Mouse (Mus musculus): ENCODE measurements around the gene Mylpf. TPM values are rescaled to one million over a fixed set of nuclear protein-coding genes. Genes with fewer than 3 reads are reported as not detected.

Mylpf gene
- total and polyA plus RNA-seq, 2 experiments = 0.71 to 8.6 TPM

DNA sequence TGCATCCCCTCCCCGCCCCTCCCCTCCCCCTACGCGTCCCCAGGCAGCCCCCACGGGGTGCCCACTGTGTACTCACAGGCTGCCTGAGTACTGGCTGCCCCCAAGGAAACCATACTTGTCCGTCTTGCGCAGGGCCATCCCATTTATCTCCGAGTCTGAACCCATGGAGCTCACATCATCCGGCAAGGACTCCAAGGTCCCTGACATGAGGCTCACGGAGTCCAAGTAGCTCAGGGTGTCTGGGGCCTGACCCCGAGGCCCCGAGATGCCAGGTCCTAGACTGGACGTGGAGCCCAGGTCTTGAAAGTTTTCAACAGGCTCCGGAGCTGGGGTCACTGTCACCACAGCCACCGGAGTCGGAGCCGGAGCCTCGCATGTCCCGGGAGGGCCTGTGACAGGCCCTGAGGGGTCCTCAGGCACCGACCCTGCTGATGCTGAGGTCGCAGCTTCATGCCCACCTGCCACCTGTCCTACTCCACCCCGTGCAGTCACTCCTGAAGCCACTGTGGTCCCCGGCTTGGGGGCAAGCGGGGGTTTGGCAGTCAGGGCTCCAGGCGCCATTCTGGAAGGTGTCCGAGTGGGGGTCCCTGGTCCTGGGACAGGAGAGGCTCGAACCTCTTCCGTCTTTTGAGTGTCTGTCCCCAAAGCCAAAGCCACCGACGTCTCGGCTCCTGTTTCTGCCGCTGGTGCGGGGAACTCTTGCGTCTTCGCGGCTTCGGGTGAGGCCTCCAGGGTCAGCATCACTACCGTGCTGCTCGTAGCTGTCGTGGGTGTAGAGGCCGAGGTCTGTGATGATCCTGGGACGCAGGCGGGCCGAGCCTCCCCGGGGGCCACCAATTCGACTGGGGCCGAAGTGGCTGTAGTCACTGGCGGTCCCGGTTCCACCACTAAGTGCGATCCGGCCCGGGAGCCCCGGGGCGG, 1.1 kb upstream of the Mylpf start:
- 1% methylated on average over 53 of the region's 53 CpGs for WGBS
- peak overlapping the region; percentile 78 for H3K9ac ChIP-seq (ENCODE audit: low read depth, low read length)
- peaks cover 2% of the 10 kb centered on the region; the same call in 1 of the 2 replicates for H3K36me3 ChIP-seq (ENCODE audit: control insufficient read depth, insufficient read depth, low read length)
- peak overlapping the region; percentile 3; the same call in 1 of the 2 replicates for H3K27ac ChIP-seq (replicated peaks; ENCODE audit: insufficient read depth, low read depth, low read length)
- DNase-seq (ENCODE audit: extremely low read depth, low read depth, low spot score) = no peak
- peaks cover 7% of the 10 kb centered on the region for H3K4me1 ChIP-seq (ENCODE audit: control insufficient read depth, insufficient read depth, low read length)
- peak overlapping the region; percentile 78 for H3K4me3 ChIP-seq (ENCODE audit: insufficient read depth, low read depth, low read length)
- no peaks in the 10 kb centered on the region for H3K27me3 ChIP-seq (ENCODE audit: control insufficient read depth, insufficient read depth, low read length)
- TF ChIP-seq POLR2A (IDR thresholded peaks at IDR 0.05; ENCODE audit: extremely low read depth, insufficient read depth, low read length) (no peak), CTCF (IDR thresholded peaks at IDR 0.05; ENCODE audit: low read depth, low read length) (no peak)
- peaks cover 11% of the 10 kb centered on the region for H3K79me2 ChIP-seq (ENCODE audit: control insufficient read depth, insufficient read depth, low read length)

DNA sequence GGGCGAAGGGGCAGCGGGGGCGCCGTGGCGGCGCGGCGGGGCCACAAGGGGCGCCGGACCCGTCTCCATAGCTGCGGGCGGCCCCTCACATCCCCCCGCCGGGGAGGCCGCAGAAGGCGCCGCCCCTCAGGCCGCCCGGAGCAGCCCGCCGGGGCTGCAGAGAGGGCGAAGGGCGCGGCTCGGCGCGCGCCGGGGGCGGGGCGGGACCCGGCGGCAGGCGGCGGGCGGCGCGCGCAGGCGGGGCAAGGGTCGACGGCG, 466 bp upstream of the Mylpf start, which contains the start of gene Tbc1d10b:
Gene Tbc1d10b (minus strand): TSS at position 174 of the 258 bp plus-strand sequence.
- Histone ChIP-seq H3K79me2 (ENCODE audit: control insufficient read depth, insufficient read depth, low read length) (peaks cover 11% of the 10 kb centered on the region), H3K36me3 (ENCODE audit: control insufficient read depth, insufficient read depth, low read length) (no peaks in the 10 kb centered on the region), H3K4me1 (ENCODE audit: control insufficient read depth, insufficient read depth, low read length) (peaks cover 7% of the 10 kb centered on the region), H3K9ac (ENCODE audit: low read depth, low read length) (peak within 1 kb of the TSS; percentile 78), H3K4me3 (ENCODE audit: insufficient read depth, low read depth, low read length) (peak within 1 kb of the TSS; percentile 78), H3K27ac (replicated peaks; ENCODE audit: insufficient read depth, low read depth, low read length) (peak within 1 kb of the TSS; percentile 54), H3K27me3 (ENCODE audit: control insufficient read depth, insufficient read depth, low read length) (no peaks in the 10 kb centered on the region)
- under 1% methylated on average over 43 of the region's 44 CpGs for WGBS
- TF ChIP-seq POLR2A (IDR thresholded peaks at IDR 0.05; ENCODE audit: extremely low read depth, insufficient read depth, low read length) = no peak
- no peak for TF ChIP-seq CTCF (IDR thresholded peaks at IDR 0.05; ENCODE audit: low read depth, low read length)
- no peak for DNase-seq (ENCODE audit: extremely low read depth, low read depth, low spot score)

DNA sequence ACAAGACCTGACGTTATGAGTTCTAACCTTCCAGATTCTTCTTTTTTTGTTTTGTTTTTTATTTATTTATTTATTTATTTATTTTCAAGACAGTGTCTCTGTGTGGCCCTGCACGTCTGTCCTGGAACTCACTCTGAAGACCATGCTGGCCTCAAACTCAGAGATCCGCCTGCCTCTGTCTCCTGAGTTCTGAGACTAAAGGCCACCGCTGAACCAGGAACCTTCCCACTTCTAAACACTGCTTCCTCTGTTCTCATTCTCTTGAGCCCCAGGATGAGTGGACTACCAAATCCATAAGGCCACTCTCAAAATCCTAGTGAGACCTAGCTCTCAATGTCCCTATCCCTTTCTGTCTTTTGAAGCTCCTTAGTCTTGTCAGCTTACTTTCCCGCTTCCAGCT, 1.2 kb downstream of the Mylpf start:
- Histone ChIP-seq H3K9ac (ENCODE audit: low read depth, low read length) (no peak overlapping the region), H3K4me3 (ENCODE audit: insufficient read depth, low read depth, low read length) (no peak overlapping the region), H3K27ac (replicated peaks; ENCODE audit: insufficient read depth, low read depth, low read length) (no peak overlapping the region), H3K79me2 (ENCODE audit: control insufficient read depth, insufficient read depth, low read length) (peaks cover 11% of the 10 kb centered on the region), H3K27me3 (ENCODE audit: control insufficient read depth, insufficient read depth, low read length) (no peaks in the 10 kb centered on the region), H3K4me1 (ENCODE audit: control insufficient read depth, insufficient read depth, low read length) (peaks cover 7% of the 10 kb centered on the region), H3K36me3 (ENCODE audit: control insufficient read depth, insufficient read depth, low read length) (no peaks in the 10 kb centered on the region)
- TF ChIP-seq CTCF (IDR thresholded peaks at IDR 0.05; ENCODE audit: low read depth, low read length) (no peak), POLR2A (IDR thresholded peaks at IDR 0.05; ENCODE audit: extremely low read depth, insufficient read depth, low read length) (no peak)
- WGBS = 85% methylated on average over 5 of the region's 5 CpGs
- no peak for DNase-seq (ENCODE audit: extremely low read depth, low read depth, low spot score)

DNA sequence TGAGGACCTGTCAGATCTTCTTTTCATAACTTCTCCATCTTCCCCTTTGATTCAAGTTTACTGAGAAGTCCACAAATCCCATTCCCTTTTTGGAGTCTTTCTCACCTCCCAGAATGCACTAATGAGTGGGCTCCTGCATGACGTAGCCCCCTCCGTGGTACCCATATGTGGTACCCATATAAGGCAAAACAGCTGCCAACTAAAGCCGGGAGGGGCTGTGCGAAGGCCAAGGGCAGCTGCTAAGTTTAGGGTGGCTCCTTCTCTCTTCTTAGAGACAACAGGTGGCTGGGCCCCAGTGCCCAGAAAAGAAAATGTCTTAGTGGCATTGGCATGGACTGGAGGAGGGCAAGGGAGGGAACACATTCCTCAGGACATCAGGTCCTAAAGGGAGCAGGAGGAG, 1.6 kb downstream of the Mylpf start:
- DNase-seq (ENCODE audit: extremely low read depth, low read depth, low spot score) = no peak
- H3K4me1 ChIP-seq (ENCODE audit: control insufficient read depth, insufficient read depth, low read length) = peaks cover 7% of the 10 kb centered on the region
- no peak for TF ChIP-seq CTCF (IDR thresholded peaks at IDR 0.05; ENCODE audit: low read depth, low read length)
- no peak for TF ChIP-seq POLR2A (IDR thresholded peaks at IDR 0.05; ENCODE audit: extremely low read depth, insufficient read depth, low read length)
- WGBS = 93% methylated on average over 4 of the region's 4 CpGs
- no peak overlapping the region for H3K9ac ChIP-seq (ENCODE audit: low read depth, low read length)
- peaks cover 11% of the 10 kb centered on the region for H3K79me2 ChIP-seq (ENCODE audit: control insufficient read depth, insufficient read depth, low read length)
- H3K27ac ChIP-seq (replicated peaks; ENCODE audit: insufficient read depth, low read depth, low read length) = no peak overlapping the region
- H3K27me3 ChIP-seq (ENCODE audit: control insufficient read depth, insufficient read depth, low read length) = no peaks in the 10 kb centered on the region
- H3K36me3 ChIP-seq (ENCODE audit: control insufficient read depth, insufficient read depth, low read length) = no peaks in the 10 kb centered on the region
- H3K4me3 ChIP-seq (ENCODE audit: insufficient read depth, low read depth, low read length) = no peak overlapping the region

DNA sequence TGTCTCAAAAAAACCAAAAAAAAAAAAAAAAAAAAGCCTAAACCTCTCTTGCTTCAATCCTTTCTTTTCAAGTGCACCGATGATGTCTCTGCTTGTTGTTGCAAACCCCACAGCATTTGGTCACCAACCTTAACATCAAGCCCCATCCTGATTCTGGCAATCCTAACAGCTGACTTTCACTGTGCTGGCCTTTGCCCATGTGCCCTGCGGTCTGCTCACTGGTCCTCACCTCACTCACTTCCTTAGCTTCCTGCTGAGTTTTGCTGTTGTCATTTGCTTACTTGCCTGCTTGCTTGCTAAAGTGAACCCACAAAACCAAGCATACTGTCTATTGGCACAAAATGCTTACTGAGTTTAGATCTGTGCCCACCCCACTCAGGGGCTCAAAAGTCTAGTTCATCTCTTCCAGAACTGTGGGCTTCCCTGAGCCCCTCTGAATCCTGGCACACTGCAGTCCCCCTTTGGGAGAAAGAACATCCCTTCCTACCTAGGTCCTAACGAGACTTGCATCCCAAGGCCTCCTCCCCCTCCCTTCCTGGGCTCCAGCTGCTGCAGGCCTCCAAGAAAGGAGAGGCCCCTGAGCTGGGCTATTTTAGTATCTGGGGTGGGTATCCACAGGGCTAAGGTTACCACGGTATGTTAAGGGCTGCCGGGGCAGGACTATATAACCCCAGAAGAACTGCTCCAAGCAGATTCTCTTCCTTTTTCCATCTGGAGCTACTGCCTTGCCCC, 2.5 kb downstream of the Mylpf start:
- no peak overlapping the region for H3K27ac ChIP-seq (replicated peaks; ENCODE audit: insufficient read depth, low read depth, low read length)
- H3K9ac ChIP-seq (ENCODE audit: low read depth, low read length) = no peak overlapping the region
- H3K79me2 ChIP-seq (ENCODE audit: control insufficient read depth, insufficient read depth, low read length) = peaks cover 11% of the 10 kb centered on the region
- WGBS = 92% methylated on average over 5 of the region's 5 CpGs
- no peaks in the 10 kb centered on the region for H3K27me3 ChIP-seq (ENCODE audit: control insufficient read depth, insufficient read depth, low read length)
- peaks cover 7% of the 10 kb centered on the region for H3K4me1 ChIP-seq (ENCODE audit: control insufficient read depth, insufficient read depth, low read length)
- TF ChIP-seq POLR2A (IDR thresholded peaks at IDR 0.05; ENCODE audit: extremely low read depth, insufficient read depth, low read length) (no peak), CTCF (IDR thresholded peaks at IDR 0.05; ENCODE audit: low read depth, low read length) (no peak)
- DNase-seq (ENCODE audit: extremely low read depth, low read depth, low spot score) = no peak
- no peaks in the 10 kb centered on the region for H3K36me3 ChIP-seq (ENCODE audit: control insufficient read depth, insufficient read depth, low read length)
- H3K4me3 ChIP-seq (ENCODE audit: insufficient read depth, low read depth, low read length) = no peak overlapping the region
